Mouse (Mus musculus) embryonic stem cell, embryonic (primary cell): ENCODE measurements around the gene Flt3l.

ENCODE experiments used
- CTCF ChIA-PET, 4 experiments: fragments of 300-600 bp in 2 of 4; fragments of 350-600 bp in 2 of 4; sonication (Branson Sonifier 250); formaldehyde crosslinking; loops; one replicate each; lab custom pipeline; 2022; ENCODE audit warnings: inconsistent platforms in 2 of 4; lab: Charles Lee
- POLR2A ChIA-PET, 4 experiments: fragments of 300-600 bp in 2 of 4; fragments of 350-600 bp in 2 of 4; sonication (Branson Sonifier 250); formaldehyde crosslinking; loops; one replicate each; lab custom pipeline; 2022; ENCODE audit warnings: antibody characterized with exemption in 4 of 4, inconsistent platforms in 1 of 4; lab: Charles Lee

Flt3l gene

DNA sequence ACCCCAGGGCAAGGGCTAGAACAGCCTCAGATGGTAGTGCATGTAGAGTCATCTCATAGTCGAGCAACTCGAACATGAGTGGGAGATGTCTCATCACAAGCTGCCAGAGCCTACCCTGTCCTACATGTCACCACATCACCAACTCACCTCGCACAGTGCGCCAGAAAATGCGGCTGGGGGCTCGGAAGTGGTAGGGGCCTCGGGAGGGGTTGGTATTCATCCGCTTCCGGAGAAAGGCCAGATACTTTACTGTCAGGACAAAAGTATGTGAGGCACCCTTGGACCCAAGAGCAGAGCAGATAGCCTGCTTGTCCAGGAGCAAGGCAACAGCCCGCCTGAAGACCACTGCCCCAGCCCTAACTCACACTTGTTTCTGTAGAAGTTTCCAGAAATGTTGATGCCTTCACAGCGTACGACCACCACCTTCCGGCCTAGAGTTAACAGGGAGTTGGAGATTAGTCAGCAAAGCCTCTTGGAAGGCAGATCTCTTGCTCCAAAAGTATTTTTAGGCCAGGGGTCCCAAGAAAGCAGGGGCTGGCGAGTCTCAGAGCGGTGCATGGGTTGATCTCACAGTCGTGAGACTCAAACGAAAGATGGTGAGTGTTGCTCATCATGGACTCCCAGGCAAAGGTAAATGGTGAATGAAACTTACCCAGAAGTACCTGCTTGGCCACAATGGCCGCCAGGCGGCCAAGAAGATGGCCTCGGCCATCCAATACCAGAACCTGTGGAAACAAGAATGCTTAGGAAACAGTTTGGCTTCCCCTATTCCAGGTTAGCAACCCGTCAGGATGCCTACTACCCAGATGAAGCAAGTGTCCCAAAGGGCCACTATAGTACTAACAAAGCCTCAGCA is 9.2 kb downstream of the Flt3l start:
- CTCF ChIA-PET, result interaction anchor here in 1 of 4 experiments (0.5 to 1.1 kb wide), 2 partner anchors 9 to 76 kb away, joined by 3 read pairs; partner anchors contain the start of genes Flt3l and Gm45713
- POLR2A ChIA-PET, result interaction anchor here in 3 of 4 experiments (0.5 to 16.5 kb wide), 59 partner anchors 7 to 424 kb away, joined by 3 to 596 read pairs (median 5); partner anchors contain the start of genes Aldh16a1 (in 3 of the 3), Pih1d1 (in 3 of the 3), Prmt1 (in 3 of the 3) and Fcgrt (in 2 of the 3)

DNA sequence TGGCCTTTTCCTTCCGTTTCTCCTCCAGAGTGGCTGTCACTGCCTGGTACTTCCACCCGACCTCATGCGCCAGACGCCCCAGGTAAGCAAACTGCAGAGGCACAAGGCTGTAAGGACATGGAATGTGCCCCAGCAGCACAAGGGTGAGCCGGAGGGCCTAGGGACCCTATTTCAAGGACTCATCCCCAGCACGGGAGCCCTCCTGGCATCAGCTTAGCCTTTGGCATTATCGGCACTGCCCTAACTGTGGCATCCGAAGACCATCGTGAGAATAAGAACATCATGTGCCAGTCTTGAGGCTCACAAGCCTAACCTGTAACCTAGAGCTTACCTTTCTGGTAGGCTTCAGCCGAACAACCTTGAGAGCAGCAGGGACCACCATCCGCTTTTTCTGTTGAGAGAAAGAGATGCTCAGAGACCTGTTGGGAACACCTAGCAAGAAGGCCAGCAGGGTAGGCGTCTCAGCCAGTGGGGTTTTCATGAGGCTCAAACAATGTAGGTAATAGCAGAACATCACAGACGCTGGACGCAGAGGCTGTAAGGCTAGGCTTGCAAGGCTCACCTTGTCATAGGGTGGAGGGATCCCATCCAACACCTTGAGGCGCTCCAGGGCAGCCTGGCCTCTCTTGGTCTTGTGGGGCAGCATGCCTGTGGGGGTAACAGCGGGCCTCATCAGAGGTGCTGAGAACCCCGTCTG is 9.9 kb downstream of the Flt3l start:
- CTCF ChIA-PET, result interaction anchor here in 2 of 4 experiments (0.5 to 0.6 kb wide), 2 partner anchors 76 to 135 kb away, joined by 3 read pairs; no protein-coding TSS in a partner anchor

DNA sequence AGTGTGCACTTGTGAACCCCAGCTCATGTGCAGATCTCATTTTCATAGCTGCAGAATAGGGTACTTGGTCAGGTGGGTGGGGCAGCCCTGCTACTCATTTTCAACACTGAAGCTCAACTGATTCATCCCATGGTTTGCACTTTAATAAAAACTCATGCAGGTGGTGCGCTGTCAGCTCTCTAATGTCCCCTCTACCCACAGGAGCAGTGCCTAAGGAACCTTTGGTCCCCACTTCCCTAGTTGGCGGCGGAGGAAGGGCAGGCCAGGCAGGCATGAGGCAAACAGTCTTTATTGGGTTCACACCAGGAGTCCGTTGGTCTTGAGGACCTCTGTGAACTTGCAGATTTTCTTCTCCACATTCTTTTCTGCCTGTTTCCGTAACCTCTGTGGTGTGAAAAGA is 10.6 kb downstream of the Flt3l start:
- CTCF ChIA-PET, result interaction anchor here in 3 of 4 experiments (0.6 to 1.5 kb wide), 4 partner anchors 11 to 134 kb away, joined by 3 to 5 read pairs (median 4); partner anchors contain the start of genes Flt3l (in 1 of the 3) and Gm45713 (in 1 of the 3)

More for the DNA sequence above, 9.9 kb downstream of the Flt3l start:
- POLR2A ChIA-PET, result interaction anchor here (0.5 to 16.5 kb wide), 66 partner anchors 8 to 770 kb away, joined by 3 to 596 read pairs (median 5); partner anchors contain the start of genes Aldh16a1 (in 3 of the 4), Fcgrt (in 3 of the 4), Flt3l (in 3 of the 4) and Gm45713 (in 3 of the 4)

DNA sequence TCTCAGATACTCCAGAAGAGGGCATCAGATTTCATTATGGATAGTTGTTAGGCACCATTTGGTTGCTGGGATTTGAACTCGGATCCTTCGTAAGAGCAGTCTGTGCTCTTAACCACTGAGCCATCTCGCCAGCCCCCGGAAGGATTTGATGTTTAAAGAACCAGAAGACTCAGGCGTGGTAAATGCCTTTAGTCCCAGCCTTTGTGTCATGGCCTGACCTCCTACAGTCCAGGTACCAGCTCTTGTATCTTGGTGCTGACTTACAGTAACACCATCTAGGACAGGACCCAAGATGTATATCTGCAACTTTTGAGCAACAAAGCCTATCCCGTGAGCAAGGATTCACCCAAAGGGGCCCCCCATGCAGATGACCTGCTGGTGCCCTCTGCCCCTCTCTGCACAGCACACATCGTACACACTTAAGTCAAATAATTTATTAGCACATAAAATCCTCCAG is 11.1 kb downstream of the Flt3l start:
- CTCF ChIA-PET, result interaction anchor here in 3 of 4 experiments (0.6 to 1.5 kb wide), 6 partner anchors 11 to 134 kb away, joined by 3 to 5 read pairs (median 4); partner anchors contain the start of genes Flt3l (in 1 of the 3) and Gm45713 (in 1 of the 3)
- POLR2A ChIA-PET, result interaction anchor here (0.6 to 16.5 kb wide), 75 partner anchors 7 to 592 kb away, joined by 3 to 596 read pairs (median 4); partner anchors contain the start of genes Aldh16a1 (in 3 of the 4), Fcgrt (in 3 of the 4), Flt3l (in 3 of the 4) and Gm45713 (in 3 of the 4)

More for the DNA sequence above, 10.6 kb downstream of the Flt3l start:
- POLR2A ChIA-PET, result interaction anchor here (0.6 to 16.5 kb wide), 78 partner anchors 8 to 771 kb away, joined by 3 to 596 read pairs (median 4); partner anchors contain the start of genes Aldh16a1 (in 3 of the 4), Fcgrt (in 3 of the 4), Flt3l (in 3 of the 4) and Gm45713 (in 3 of the 4)

DNA sequence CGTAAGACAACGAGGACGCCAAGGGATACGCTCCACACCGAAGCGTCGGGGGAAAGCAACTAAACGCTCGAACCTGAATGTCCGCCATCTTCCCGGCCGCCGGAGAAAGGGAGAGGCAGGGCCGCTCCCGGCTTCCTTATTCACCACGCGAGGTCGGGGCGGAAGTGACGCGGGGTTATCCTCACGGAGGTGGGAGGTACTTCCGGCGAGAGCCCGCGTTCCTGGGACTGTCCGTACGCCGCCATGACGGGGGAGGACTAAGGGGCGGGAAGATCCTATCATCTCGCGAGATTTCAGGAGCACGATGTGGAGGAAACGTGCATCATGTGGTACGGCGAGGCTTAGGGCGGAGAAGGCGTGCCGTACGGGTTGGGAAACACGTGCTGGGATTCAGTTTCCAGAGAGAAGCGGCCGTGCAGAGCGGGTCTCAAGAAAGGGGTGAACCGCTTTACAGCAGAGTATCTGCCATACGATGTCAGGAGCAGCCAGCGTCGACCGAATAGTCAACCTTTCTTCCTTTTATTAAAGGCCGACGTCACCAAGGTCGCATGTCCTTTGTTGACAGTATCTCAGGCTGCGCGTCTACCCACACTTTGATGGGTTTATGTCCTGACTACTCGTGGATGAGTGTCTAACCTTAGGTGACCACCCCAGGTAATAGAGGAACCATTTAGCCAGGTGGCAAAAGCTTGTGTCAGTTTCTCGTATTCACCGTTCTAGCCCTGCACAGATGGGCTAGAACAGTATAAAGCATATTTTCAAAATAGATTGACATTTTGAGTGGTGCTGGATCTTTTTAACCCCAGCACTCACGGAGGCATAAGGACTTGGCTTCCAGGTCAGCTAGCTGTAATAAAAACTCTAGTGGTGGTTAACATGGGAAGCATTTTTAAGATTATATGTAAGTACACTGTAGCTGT is 11.7 kb downstream of the Flt3l start, which contains the start of gene Rps11:
Gene Rps11, minus strand, starts transcription at position 216 of the 920 bp plus-strand sequence.
- POLR2A ChIA-PET, result interaction anchor here (0.6 to 16.5 kb wide), 98 partner anchors 7 to 593 kb away, joined by 3 to 596 read pairs (median 4); partner anchors contain the start of genes Aldh16a1 (in 3 of the 4), Fcgrt (in 3 of the 4), Flt3l (in 3 of the 4) and Gm45713 (in 3 of the 4)
- CTCF ChIA-PET, result interaction anchor here in 2 of 4 experiments (1.0 to 1.5 kb wide), 4 partner anchors 12 to 74 kb away, joined by 3 to 5 read pairs (median 4); partner anchors contain the start of genes Flt3l (in 1 of the 2) and Gm45713 (in 1 of the 2)

DNA sequence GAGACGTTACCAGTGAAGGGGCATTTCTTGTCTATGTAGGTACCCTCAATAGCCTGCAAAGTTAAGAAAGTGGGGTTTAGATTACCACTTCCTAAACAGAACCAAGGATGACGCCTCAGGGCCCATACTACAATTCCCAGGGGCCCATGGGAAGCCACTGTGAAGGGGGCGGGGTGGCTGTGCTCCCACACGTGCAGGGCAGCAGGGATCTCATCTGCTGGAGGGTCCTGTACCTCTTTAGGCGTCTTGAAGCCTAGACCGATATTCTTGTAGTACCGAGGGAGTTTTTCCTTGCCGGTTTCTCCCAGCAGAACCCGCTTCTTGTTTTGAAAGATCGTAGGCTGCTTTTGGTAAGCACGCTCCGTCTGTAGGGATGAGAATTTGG is 13.1 kb downstream of the Flt3l start:
- ChIA-PET CTCF (no interaction called here), POLR2A (interaction anchor here (0.7 to 16.5 kb wide), 44 partner anchors 9 to 337 kb away, joined by 3 to 596 read pairs (median 5); partner anchors contain the start of genes Fcgrt (in 3 of the 4), Akt1s1 (in 2 of the 4), Aldh16a1 (in 2 of the 4) and Flt3l (in 2 of the 4))

DNA sequence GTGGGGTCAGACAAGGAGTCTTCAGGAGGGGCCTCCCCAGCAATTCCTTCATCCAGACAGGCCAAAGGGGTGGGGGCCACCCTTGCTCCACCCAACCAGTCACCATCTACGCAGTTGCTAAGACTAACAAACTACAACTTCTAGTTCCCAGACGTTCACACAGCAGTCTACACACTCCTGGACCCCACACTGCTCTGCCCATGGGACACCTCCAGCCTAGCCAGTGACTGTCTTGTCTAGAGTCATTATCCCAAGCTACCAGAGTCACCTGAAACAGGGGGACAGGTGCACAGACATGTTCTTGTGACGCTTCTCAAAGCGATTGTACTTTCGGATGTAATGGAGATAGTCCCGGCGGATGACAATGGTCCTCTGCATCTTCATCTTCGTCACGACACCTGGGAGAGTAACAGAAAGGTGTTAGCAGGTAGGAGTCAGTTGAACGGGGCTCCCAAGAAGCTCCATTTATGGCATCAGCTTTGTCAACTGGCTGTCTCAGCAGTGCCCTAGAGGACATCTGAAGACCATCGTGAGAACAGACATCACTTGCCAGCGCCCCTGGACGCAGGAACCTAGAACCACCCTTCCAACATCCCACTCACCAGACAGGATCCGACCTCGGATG is 13.6 kb downstream of the Flt3l start:
- POLR2A ChIA-PET, result interaction anchor here (0.6 to 16.5 kb wide), 36 partner anchors 7 to 520 kb away, joined by 3 to 596 read pairs (median 8); partner anchors contain the start of genes Fcgrt (in 3 of the 4), Flt3l (in 3 of the 4), Gm45713 (in 3 of the 4) and Akt1s1 (in 2 of the 4)

DNA sequence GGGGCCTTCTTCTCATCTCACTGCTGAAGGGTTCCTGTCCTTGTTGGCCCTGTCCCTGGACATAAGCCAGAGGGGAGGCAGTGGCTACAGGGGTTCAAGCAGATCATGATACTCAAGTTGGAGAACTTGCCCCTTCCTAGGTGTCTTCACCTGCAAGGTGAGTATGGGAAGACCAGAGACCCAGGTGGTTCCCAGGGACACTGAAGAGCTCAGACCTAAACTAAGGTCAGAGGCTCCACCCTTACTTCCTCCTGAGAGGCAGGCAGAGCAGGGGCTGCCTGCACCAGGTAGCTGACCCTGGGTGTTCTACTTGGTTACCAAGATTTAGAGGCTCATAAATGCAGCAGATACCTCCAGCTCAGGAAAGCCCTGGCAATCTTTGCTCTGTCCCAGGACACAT is 14.3 kb downstream of the Flt3l start:
- CTCF ChIA-PET, result interaction anchor here in 1 of 4 experiments (1.0 to 1.3 kb wide), 2 partner anchors 9 to 84 kb away, joined by 3 to 4 read pairs; no protein-coding TSS in a partner anchor
- POLR2A ChIA-PET, result interaction anchor here (0.6 to 16.5 kb wide), 47 partner anchors 7 to 520 kb away, joined by 3 to 596 read pairs (median 6); partner anchors contain the start of genes Flt3l (in 3 of the 4), Gm45713 (in 3 of the 4), Rpl13a (in 3 of the 4) and Rras (in 3 of the 4)

More for the DNA sequence above, 13.6 kb downstream of the Flt3l start:
- CTCF ChIA-PET, result no interaction called here

DNA sequence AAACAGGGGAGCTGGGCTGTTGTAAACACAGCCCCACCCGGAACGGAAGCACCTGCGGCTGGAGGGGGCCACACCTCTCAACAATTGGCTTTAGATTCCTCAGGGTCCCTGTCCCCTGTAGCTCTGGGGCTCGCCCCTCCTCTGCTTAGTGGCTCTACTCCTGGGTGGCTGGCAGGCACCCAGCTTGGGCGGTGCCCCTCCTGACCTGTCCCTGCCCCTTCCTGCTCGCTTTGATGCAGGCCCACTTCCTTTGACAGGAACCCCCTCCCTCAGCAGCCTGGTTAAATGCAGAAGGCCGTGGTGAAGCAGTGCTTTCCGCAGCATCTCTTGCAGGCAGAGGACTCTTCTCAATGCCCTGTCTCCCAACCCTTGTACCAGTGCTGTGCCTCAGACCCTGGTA is 14.8 kb downstream of the Flt3l start:
- CTCF ChIA-PET, result interaction anchor here in 1 of 4 experiments (1.0 to 1.3 kb wide), 2 partner anchors 9 to 83 kb away, joined by 3 to 4 read pairs; no protein-coding TSS in a partner anchor
- POLR2A ChIA-PET, result interaction anchor here (0.6 to 16.5 kb wide), 59 partner anchors 8 to 746 kb away, joined by 3 to 596 read pairs (median 5); partner anchors contain the start of genes Flt3l (in 3 of the 4), Gm45713 (in 3 of the 4), Rpl13a (in 3 of the 4) and Rras (in 3 of the 4)

DNA sequence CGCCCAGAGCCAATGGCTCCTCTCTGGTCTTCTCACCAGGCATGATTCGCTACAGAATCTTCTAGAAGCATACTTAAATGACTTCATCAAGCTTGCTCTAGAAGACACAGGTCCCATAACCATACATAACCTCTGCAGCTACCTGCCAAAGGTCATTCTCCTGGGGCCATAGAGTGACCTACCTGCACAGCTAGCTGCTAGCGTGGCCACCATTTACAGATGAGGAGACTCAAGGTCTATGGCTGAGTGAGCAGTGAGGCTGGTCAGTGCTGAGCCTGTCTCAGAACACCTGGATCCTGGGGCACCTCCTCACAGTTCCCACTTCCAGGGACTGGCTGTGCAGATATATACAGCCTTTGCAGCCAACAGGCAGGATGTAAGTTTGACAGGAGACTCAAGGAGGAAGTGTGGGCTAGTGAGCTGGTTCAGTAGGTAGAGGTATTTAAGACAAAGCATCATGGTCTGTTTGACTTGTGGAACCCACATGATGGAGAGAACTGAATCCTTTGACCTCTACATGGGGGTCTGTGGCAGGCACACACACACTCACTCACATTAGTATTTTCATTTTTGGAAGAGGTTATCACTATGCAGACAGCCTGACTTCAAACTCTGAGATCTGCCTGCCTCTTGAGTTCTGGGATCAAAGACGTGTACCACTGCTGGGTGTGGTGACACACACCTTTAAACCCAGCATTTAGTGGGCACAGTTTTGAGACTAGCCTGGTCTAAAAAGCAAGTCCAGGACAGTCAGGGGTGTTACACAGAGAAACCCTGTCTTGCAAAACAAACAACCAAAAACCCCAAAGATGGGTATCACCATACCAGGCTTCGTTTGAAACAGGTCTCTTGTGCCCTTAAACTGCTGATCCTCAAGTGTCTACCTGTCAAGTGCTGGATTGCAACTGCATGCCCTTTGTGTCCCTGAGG is 16.2 kb downstream of the Flt3l start:
- ChIA-PET POLR2A (interaction anchor here (0.6 to 16.5 kb wide), 58 partner anchors 9 to 523 kb away, joined by 3 to 596 read pairs (median 4); partner anchors contain the start of genes Fcgrt (in 3 of the 4), Rcn3 (in 3 of the 4), Rpl13a (in 3 of the 4) and Ppfia3 (in 2 of the 4)), CTCF (interaction anchor here in 2 of 4 experiments (0.8 to 1.3 kb wide), 3 partner anchors 17 to 82 kb away, joined by 3 to 4 read pairs (median 3); no protein-coding TSS in a partner anchor)

DNA sequence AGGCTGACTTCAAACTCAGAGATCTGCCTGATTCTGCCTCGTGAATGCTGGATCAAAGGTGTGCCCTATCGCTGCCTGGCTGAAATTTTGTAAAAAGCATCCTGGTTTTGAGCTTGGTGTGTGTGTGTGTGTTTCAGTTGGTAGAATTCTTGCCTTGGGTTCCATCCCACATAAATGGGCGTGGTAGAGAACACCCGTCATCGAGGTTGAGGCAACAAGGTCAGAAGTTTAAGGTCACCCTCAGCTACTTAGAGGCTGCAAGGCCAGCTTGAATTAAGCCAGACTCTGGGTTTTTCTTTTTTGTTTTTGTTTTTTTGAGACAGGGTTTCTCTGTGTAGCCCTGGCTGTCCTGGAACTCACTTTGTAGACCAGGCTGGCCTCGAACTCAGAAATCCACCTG is 17.9 kb downstream of the Flt3l start:
- ChIA-PET POLR2A (interaction anchor here (0.6 to 16.5 kb wide), 34 partner anchors 7 to 579 kb away, joined by 3 to 596 read pairs (median 4); partner anchors contain the start of genes Fcgrt (in 3 of the 4), Rpl13a (in 3 of the 4), Rcn3 (in 2 of the 4) and Aldh16a1 (in 1 of the 4)), CTCF (interaction anchor here in 1 of 4 experiments (1.3 kb wide), 1 partner anchor 44 kb away, joined by 3 read pairs; no protein-coding TSS in a partner anchor)

DNA sequence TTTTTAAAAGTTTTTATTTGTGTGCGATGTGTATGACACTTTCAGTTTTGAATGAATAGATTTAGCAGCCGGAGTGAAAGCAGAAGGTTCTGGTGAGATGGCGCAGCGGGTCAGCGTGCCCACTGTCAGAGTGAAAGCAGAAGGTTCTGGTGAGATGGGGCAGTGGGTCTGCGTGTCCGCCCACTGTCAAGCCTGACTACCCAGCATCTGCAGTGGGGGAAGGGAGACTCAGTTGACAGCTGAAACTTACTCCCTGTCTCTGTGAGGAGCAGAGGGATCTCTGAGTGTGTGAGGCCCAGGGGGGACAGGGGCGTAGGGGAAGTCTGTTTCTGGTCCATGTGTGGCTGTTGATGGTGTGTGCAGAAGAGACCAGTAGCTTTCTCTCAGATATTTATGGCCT is 18.7 kb downstream of the Flt3l start:
- CTCF ChIA-PET, result no interaction called here
- POLR2A ChIA-PET, result interaction anchor here (0.6 to 16.5 kb wide), 28 partner anchors 8 to 244 kb away, joined by 3 to 596 read pairs (median 5); partner anchors contain the start of genes Fcgrt (in 3 of the 4), Rpl13a (in 3 of the 4), Rcn3 (in 2 of the 4) and Ccdc155 (in 1 of the 4)

DNA sequence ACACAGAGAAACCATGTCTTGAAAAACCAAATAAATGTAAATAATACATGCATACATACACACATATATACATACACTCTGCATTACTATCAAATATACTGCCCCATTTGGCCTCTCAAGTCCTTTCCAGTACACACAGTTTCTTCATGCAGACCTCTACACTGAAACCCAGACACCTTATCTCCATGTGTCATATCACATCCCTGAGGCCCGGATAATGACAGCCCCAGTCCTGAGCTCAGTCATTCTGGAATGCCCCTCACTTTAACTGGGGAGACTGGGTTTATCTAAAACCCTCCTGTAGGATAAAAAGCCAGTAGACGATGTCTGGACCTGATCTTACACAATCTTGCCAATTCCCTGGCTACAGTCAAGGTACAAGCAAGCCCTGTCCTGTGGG is 22.8 kb downstream of the Flt3l start:
- POLR2A ChIA-PET, result interaction anchor here (0.6 to 15.2 kb wide), 26 partner anchors 7 to 455 kb away, joined by 3 to 596 read pairs (median 4); partner anchors contain the start of genes Fcgrt (in 3 of the 4), Rps11 (in 3 of the 4), Aldh16a1 (in 2 of the 4) and Pih1d1 (in 2 of the 4)
- CTCF ChIA-PET, result interaction anchor here in 2 of 4 experiments (0.6 to 1.6 kb wide), 4 partner anchors 8 to 85 kb away, joined by 3 to 6 read pairs (median 4); partner anchors contain the start of genes Aldh16a1 (in 1 of the 2) and Pih1d1 (in 1 of the 2)
